Mouse (Mus musculus): ENCODE data around the gene Arfgap2.

Arfgap2 gene

GRCm38 (mm10) chr2:91305926-91306325 is 41.2 kb downstream of the Arfgap2 start:
- no peak for DNase-seq (ENCODE audit: extremely low read depth, low read depth, low spot score)

GRCm38 (mm10) chr2:91306589-91306988 is 41.8 kb downstream of the Arfgap2 start:
- DNase-seq (ENCODE audit: extremely low read depth, low read depth, low spot score), result no peak

GRCm38 (mm10) chr2:91308680-91309079 is 43.9 kb downstream of the Arfgap2 start:
- no peak for DNase-seq (ENCODE audit: extremely low read depth, low read depth, low spot score)

DNA sequence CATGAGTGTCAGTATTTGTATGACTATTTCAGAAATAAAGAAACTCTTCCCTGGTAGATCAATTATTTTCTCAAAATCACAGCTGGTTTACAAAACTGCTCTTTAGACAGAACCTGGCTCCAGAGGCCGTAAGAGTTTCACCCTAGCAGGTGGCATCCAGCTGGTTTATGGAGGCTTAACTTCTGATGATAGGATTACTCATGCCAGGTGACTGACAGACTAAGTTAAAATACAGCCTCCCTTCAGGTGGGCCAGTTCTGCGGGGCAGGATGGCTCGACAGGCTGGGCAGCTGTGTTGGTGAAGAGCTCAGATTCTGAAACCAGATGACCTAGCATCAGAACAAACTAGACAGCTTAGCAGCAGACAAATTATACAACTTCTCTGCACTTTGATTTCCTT is 44.8 kb downstream of the Arfgap2 start:
- no peak for DNase-seq (ENCODE audit: extremely low read depth, low read depth, low spot score)

GRCm38 (mm10) chr2:91312578-91313311 is 48.0 kb downstream of the Arfgap2 start:
- no peak for DNase-seq (ENCODE audit: extremely low read depth, low read depth, low spot score)

GRCm38 (mm10) chr2:91314184-91314583 is 49.4 kb downstream of the Arfgap2 start:
- no peak for DNase-seq (ENCODE audit: extremely low read depth, low read depth, low spot score)

- DNase-seq (ENCODE audit: extremely low read depth, low read depth, low spot score), result no peak
Measured at GRCm38 (mm10) chr2:91320559-91321529, 56.1 kb downstream of the Arfgap2 start.

DNA sequence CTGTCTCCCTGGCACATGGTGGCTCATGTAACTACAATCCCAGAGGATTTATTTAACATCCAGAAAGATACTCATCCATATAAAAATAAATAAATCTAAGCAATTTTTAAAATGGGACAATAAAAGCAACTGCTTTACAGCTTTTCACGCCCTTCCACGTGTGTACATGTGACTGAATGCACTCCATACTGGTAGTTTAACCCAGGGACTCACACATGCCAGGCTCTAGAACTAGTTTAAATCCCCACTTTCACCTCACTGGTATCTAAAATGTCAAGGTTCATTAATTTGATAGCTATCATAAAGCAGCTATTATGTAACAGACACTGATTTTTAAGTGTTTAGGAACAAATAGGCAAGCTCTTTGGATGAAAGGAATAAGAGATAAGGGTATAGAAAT is 57.1 kb downstream of the Arfgap2 start:
- no peak for DNase-seq (ENCODE audit: extremely low read depth, low read depth, low spot score)

- no peak for DNase-seq (ENCODE audit: extremely low read depth, low read depth, low spot score)
Measured at GRCm38 (mm10) chr2:91322490-91322889, 57.7 kb downstream of the Arfgap2 start.

- no peak for DNase-seq (ENCODE audit: extremely low read depth, low read depth, low spot score)
Measured at GRCm38 (mm10) chr2:91324346-91324745, 59.6 kb downstream of the Arfgap2 start.

DNA sequence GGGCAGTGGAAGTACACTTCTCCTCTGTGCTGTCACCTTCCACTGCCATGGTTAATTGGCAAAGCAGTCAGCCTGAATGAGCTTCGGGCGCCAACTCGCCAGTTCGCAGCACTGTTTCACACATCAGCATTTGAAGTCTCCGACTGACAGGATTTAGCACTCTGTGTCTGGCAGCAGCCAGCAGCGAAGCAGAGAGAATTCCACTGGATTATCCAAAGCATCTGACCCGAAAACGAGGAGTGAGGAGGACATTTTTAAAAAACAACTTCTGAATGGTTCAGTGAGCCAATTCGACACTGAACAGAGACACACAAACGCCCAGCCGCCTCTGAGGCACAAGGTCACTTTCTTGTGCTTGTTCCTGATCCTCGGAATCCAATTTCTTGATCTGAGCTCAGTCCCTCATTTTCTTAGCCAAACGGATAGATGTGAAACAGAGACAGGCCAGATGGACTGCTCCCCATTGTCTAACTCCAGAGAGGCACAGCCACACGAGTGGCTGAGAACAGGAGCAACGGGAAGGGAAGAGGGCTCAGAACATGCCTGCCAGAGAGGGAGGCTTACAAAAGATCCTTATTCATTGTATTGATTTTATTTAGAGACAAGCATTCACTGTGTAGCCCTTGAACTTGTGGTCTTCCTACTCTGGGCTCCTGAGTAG is 60.1 kb downstream of the Arfgap2 start:
- no peak for DNase-seq (ENCODE audit: extremely low read depth, low read depth, low spot score)

Data from fat pad, adult 2 months (tissue).